Mouse (Mus musculus) liver, postnatal 0 days (tissue): ENCODE measurements at regions not wholly inside any gene's neighbourhood (a gene's known extent, or its start where the extent isn't known, plus 50 kb on each side); places are given as distances from the start of the nearest gene placed in this dataset.

ENCODE experiments used
- ATAC-seq: fragments of 200-750 bp; cut with Nextera tagmentation; 2 replicates; pipeline ENCODE4 v1.8.0; 2017; ENCODE audit warnings: mild to moderate bottlenecking, moderate library complexity
- DNase-seq: peaks from one replicate; pipeline ENCODE4 v3.0.0-alpha.2; 2016
- H3K27ac ChIP-seq: fragments of 300-500 bp; sonication (generic); 2 replicates; pipeline ENCODE4 v1.5.1; 2014; ENCODE audit warnings: antibody characterized with exemption, moderate library complexity, mild to moderate bottlenecking, low read depth
- H3K27me3 ChIP-seq: fragments of 300-500 bp; sonication (generic); 2 replicates; pipeline ENCODE4 v1.6.1; 2014; ENCODE audit warnings: low read length, control low read depth, mixed read lengths; ENCODE audit not compliant: insufficient read depth
- H3K36me3 ChIP-seq: fragments of 300-500 bp; sonication (generic); replicated peaks from 2 replicates; pipeline ENCODE4 v1.6.1; 2014; ENCODE audit warnings: mild to moderate bottlenecking, control low read depth, low read length, moderate library complexity, mixed read lengths; ENCODE audit not compliant: insufficient read depth
- H3K4me1 ChIP-seq: fragments of 300-500 bp; sonication (generic); 2 replicates; pipeline ENCODE4 v1.6.1; 2014; ENCODE audit warnings: antibody characterized with exemption, mild to moderate bottlenecking, control low read depth; ENCODE audit not compliant: insufficient read depth
- H3K4me2 ChIP-seq: fragments of 300-500 bp; sonication (generic); 2 replicates; pipeline ENCODE4 v1.6.1; 2014; ENCODE audit warnings: low read depth, mild to moderate bottlenecking, low read length, moderate library complexity, mixed read lengths
- H3K4me3 ChIP-seq: fragments of 300-500 bp; sonication (generic); 2 replicates; pipeline ENCODE4 v1.5.1; 2014; ENCODE audit warnings: low read depth, low read length
- H3K9ac ChIP-seq: fragments of 300-500 bp; sonication (generic); replicated peaks from 2 replicates; pipeline ENCODE4 v1.6.1; 2014; ENCODE audit warnings: mild to moderate bottlenecking, moderate library complexity
- H3K9me3 ChIP-seq: fragments of 300-500 bp; sonication (generic); 2 replicates; pipeline ENCODE4 v1.6.1; 2016; ENCODE audit warnings: mild to moderate bottlenecking, control low read depth, low read length, mixed read lengths
- CTCF ChIP-seq: sonication (generic); IDR thresholded peaks from 2 replicates; pipeline ENCODE4 v1.5.1; 2016; ENCODE audit warnings: antibody characterized with exemption, low read depth
- EP300 ChIP-seq: IDR thresholded peaks from 2 replicates; pipeline ENCODE4 v1.6.1; 2016; ENCODE audit warnings: antibody characterized with exemption, low read depth, mild to moderate bottlenecking
- WGBS: fragments of 180-500 bp; shearing (Covaris S2); extraction: QIAGEN DNeasy Blood & Tissue Kit; methylation state at CpG from one replicate; pipeline ENCODE4 v1.1.7; 2014; ENCODE audit not compliant: insufficient replicate concordance; 5-methylcytosine and 5-hydroxymethylcytosine counted together

DNA sequence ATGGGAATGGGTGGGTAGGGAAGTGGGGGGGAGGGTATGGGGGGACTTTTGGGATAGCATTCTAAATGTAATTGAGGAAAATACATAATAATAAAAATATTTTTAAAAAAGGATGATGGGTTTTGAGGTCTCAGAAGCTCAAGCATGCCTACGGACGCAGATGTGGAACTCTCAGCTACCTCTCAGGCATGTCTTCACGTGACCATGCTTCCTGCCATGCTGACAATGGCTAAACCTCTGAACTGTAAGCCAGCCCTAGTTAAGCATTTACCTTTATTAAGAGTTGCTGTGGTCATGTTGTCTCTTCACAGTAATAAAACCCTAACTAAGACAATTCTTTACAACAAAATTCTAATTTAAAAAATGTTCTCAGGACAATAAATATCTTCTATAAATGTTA, 80.0 kb downstream of the Tex36 start:
- Histone ChIP-seq H3K9me3 (no peaks in the 10 kb centered on the region), H3K27me3 (no peaks in the 10 kb centered on the region), H3K4me2 (no peak overlapping the region), H3K27ac (no peak overlapping the region), H3K4me1 (no peaks in the 10 kb centered on the region), H3K9ac (no peak overlapping the region), H3K36me3 (no peaks in the 10 kb centered on the region), H3K4me3 (no peak overlapping the region)
- TF ChIP-seq EP300 = no peak
- no peak for TF ChIP-seq CTCF
- WGBS = 76% methylated on average over 3 of the region's 3 CpGs
- no peak for ATAC-seq
- DNase-seq = no peak

- Histone ChIP-seq H3K4me3 (no peak overlapping the region), H3K9me3 (no peaks in the 10 kb centered on the region), H3K27ac (no peak overlapping the region), H3K27me3 (no peaks in the 10 kb centered on the region), H3K4me2 (no peak overlapping the region), H3K9ac (no peak overlapping the region), H3K36me3 (no peaks in the 10 kb centered on the region), H3K4me1 (no peaks in the 10 kb centered on the region)
- TF ChIP-seq EP300 = no peak
- no peak for TF ChIP-seq CTCF
- no peak for ATAC-seq
- WGBS = 66% methylated on average over 3 of the region's 3 CpGs
- DNase-seq = no peak
Observed at GRCm38 (mm10) chr7:133518926-133519325, 83.0 kb downstream of the Tex36 start.

GRCm38 (mm10) chr7:133517576-133517975, 84.4 kb downstream of the Tex36 start:
- DNase-seq (no peak), ATAC-seq (no peak)
- WGBS = 78% methylated on average over 5 of the region's 5 CpGs
- H3K4me2 ChIP-seq = no peak overlapping the region
- H3K4me1 ChIP-seq = no peaks in the 10 kb centered on the region
- no peaks in the 10 kb centered on the region for H3K36me3 ChIP-seq
- H3K4me3 ChIP-seq = no peak overlapping the region
- H3K9ac ChIP-seq = no peak overlapping the region
- TF ChIP-seq EP300 (no peak), CTCF (no peak)
- H3K9me3 ChIP-seq = no peaks in the 10 kb centered on the region
- H3K27me3 ChIP-seq = no peaks in the 10 kb centered on the region
- no peak overlapping the region for H3K27ac ChIP-seq

DNA sequence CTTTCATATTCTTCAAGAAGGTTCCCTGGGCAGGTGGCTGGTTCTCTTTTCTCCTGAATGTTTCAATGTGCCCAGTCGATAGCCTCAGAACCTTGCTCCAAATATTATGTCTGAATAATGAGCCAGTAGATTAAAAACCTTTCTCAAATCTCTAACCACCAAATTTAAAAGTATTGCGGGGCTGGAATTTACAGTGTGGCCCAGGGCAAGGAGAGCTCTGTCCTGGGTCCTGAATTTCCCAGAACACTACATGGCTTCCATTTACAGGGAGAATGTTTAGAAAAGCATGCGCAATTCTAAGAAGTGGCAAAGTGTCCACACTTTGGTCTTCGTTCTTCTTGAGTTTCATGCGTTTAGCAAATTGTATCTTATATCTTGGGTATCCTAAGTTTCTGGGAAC, 91.0 kb downstream of the Tex36 start:
- TF ChIP-seq CTCF = no peak
- TF ChIP-seq EP300 = no peak
- Histone ChIP-seq H3K27me3 (no peaks in the 10 kb centered on the region), H3K9me3 (no peaks in the 10 kb centered on the region), H3K4me3 (no peak overlapping the region), H3K4me1 (no peaks in the 10 kb centered on the region), H3K27ac (no peak overlapping the region), H3K4me2 (no peak overlapping the region), H3K9ac (no peak overlapping the region), H3K36me3 (no peaks in the 10 kb centered on the region)
- 57% methylated on average over 5 of the region's 5 CpGs for WGBS
- DNase-seq = no peak
- no peak for ATAC-seq

DNA sequence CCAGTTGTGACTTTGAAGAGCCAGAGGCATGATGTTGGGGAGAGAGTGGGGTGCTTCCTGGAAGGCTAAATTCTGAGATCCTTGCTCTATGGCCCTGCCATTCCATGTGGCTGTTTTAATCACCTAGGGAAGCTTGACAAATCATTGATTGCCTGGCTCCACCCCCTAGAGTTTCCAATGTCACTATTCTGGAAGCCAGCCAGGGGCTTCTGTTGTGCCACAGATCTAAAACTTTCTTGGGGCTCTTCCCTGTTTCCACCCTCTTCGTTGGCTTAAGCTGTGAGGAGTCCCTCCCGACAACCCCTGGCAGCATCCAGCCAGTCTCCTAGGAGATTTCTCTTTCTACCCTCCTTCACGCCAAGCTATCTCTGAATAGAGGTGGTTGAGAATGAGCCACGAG, 92.5 kb downstream of the Tex36 start:
- Histone ChIP-seq H3K27ac (no peak overlapping the region), H3K4me3 (no peak overlapping the region), H3K9ac (no peak overlapping the region), H3K4me2 (no peak overlapping the region), H3K4me1 (no peaks in the 10 kb centered on the region), H3K36me3 (no peaks in the 10 kb centered on the region), H3K27me3 (no peaks in the 10 kb centered on the region), H3K9me3 (no peaks in the 10 kb centered on the region)
- WGBS = 56% methylated on average over 4 of the region's 4 CpGs
- DNase-seq (no peak), ATAC-seq (no peak)
- TF ChIP-seq EP300 = no peak
- no peak for TF ChIP-seq CTCF

- DNase-seq (no peak), ATAC-seq (no peak)
- H3K9ac ChIP-seq = no peak overlapping the region
- H3K4me3 ChIP-seq = no peak overlapping the region
- no peaks in the 10 kb centered on the region for H3K36me3 ChIP-seq
- no peaks in the 10 kb centered on the region for H3K9me3 ChIP-seq
- no peaks in the 10 kb centered on the region for H3K27me3 ChIP-seq
- H3K4me2 ChIP-seq = no peak overlapping the region
- H3K27ac ChIP-seq = no peak overlapping the region
- H3K4me1 ChIP-seq = no peaks in the 10 kb centered on the region
- WGBS = 66% methylated on average over 11 of the region's 11 CpGs
- TF ChIP-seq EP300 (no peak), CTCF (no peak)
Observed at GRCm38 (mm10) chr7:133508370-133509012, 93.5 kb downstream of the Tex36 start.

DNA sequence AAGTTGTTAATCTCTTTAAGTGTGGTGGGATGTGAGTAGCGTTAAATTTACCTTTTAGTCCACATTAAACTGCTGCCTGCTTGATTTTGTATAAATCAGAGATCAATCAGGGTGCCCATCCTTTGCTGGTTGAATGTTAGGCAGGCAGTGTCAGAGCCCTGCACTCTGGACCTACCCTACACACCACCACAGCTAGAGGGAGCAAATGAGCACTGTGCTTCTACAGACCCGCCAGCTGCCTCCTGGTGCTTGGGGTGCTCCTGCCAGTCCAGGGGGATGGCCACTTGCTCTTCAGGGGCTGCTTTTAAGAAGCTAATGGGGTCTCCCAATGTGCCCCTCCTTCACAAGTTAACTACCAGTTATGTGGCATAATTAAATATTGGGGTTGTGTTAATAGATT, 96.3 kb downstream of the Tex36 start:
- TF ChIP-seq CTCF (peak; percentile 27), EP300 (no peak)
- WGBS = 81% methylated on average over 2 of the region's 2 CpGs
- H3K27ac ChIP-seq = no peak overlapping the region
- no peak for DNase-seq
- no peak overlapping the region for H3K9ac ChIP-seq
- H3K4me1 ChIP-seq = no peaks in the 10 kb centered on the region
- H3K4me2 ChIP-seq = no peak overlapping the region
- no peaks in the 10 kb centered on the region for H3K9me3 ChIP-seq
- ATAC-seq = no peak
- no peak overlapping the region for H3K4me3 ChIP-seq
- H3K27me3 ChIP-seq = no peaks in the 10 kb centered on the region
- no peaks in the 10 kb centered on the region for H3K36me3 ChIP-seq
